Mouse (Mus musculus) ES-Bruce4 (cell line): ENCODE results near the gene Dgkq.

Experiments
- CTCF ChIP-seq: IDR thresholded peaks from one replicate; pipeline ENCODE4 v1.8.1; 2011; ENCODE audit warnings: low read depth, low read length
- EP300 ChIP-seq: IDR thresholded peaks from 2 replicates; pipeline ENCODE4 v1.6.1; 2011; ENCODE audit warnings: low read depth, low read length; ENCODE audit not compliant: insufficient read depth
- POLR2A ChIP-seq: IDR thresholded peaks from one replicate; pipeline ENCODE4 v1.8.1; 2011; ENCODE audit warnings: low read length; ENCODE audit not compliant: insufficient read depth

DNA sequence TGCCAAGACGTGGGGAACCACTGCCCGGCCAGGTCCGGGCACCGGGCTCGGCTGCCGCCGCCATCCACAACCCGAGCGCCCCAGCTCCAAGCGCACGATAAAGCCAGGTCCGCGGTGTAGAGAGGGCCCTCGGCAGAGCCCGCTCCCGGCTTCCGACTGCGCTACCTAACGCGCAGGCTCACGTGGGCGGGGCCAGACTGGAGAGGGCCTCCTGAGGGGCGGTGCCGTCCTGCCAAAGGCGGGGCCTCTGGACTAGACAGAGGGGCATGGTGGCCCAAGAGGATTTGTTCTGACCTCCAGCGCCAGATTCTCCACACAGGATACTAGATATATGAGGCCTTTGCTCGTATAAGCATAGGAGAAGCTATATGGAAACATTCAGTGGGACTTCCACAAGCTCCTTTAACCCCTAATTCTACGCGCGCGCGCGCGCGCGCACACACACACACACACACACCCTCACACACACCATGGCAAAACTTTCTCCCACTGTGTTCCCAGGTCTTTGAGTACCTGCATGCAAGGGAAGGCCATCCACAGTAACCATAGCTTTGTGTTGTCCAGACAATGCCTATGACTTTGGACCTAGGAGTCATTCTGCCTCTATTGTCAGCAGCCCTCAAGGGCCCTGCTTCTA is 8.7 kb downstream of the Dgkq start:
- no peak for TF ChIP-seq CTCF
- TF ChIP-seq POLR2A, result peak; percentile 54
- no peak for TF ChIP-seq EP300
